Mouse (Mus musculus): ENCODE results near the gene Copg2. TPM values are rescaled to one million over a fixed set of nuclear protein-coding genes. Genes with fewer than 3 reads are reported as not detected.

Copg2 gene
- polyA plus RNA-seq, 1 experiment from 2014 or later = 19.6 TPM

GRCm38 (mm10) chr6:30732571-30733130, 163.9 kb downstream of the Copg2 start:
- H3K9me3 ChIP-seq (replicated peaks) = peaks cover 16% of the 10 kb centered on the region
- H3K36me3 ChIP-seq = no peaks in the 10 kb centered on the region
- no peaks in the 10 kb centered on the region for H3K27me3 ChIP-seq
- H3K9ac ChIP-seq = no peak overlapping the region
- no peak overlapping the region for H3K4me2 ChIP-seq
- no peak overlapping the region for H3K27ac ChIP-seq
- peaks cover 4% of the 10 kb centered on the region; the same call in 1 of the 2 replicates for H3K4me1 ChIP-seq (replicated peaks)
- no peak for ATAC-seq (replicated peaks; ENCODE audit: insufficient number of reproducible peaks, insufficient read depth, low FRiP score, low read depth)
- 60% methylated on average over 18 of the region's 18 CpGs for WGBS
- H3K4me3 ChIP-seq = no peak overlapping the region

GRCm38 (mm10) chr6:30730301-30730971, 166.2 kb downstream of the Copg2 start:
- no peaks in the 10 kb centered on the region for H3K4me1 ChIP-seq (replicated peaks)
- H3K9ac ChIP-seq = no peak overlapping the region
- no peak overlapping the region for H3K4me2 ChIP-seq
- no peak; the same call in 1 of the 2 replicates for ATAC-seq (replicated peaks; ENCODE audit: insufficient number of reproducible peaks, insufficient read depth, low FRiP score, low read depth)
- no peaks in the 10 kb centered on the region for H3K36me3 ChIP-seq
- WGBS = 50% methylated on average over 12 of the region's 12 CpGs
- H3K9me3 ChIP-seq (replicated peaks) = no peaks in the 10 kb centered on the region
- no peak overlapping the region for H3K4me3 ChIP-seq
- no peaks in the 10 kb centered on the region for H3K27me3 ChIP-seq
- peak overlapping the region; percentile 45 for H3K27ac ChIP-seq

GRCm38 (mm10) chr6:30723331-30723730, 173.3 kb downstream of the Copg2 start, which contains the start of gene Mest:
Mest (plus strand) TSS chr6:30723547.
- no peaks in the 10 kb centered on the region for H3K9me3 ChIP-seq (replicated peaks)
- no peak within 1 kb of the TSS for H3K4me2 ChIP-seq
- H3K9ac ChIP-seq = no peak within 1 kb of the TSS
- no peak within 1 kb of the TSS for H3K4me3 ChIP-seq
- WGBS = 49% methylated on average over 7 of the region's 7 CpGs
- no peak within 1 kb of the TSS for H3K27ac ChIP-seq
- H3K27me3 ChIP-seq = no peaks in the 10 kb centered on the region
- no peaks in the 10 kb centered on the region for H3K36me3 ChIP-seq
- no peak for ATAC-seq (replicated peaks; ENCODE audit: insufficient number of reproducible peaks, insufficient read depth, low FRiP score, low read depth)
- H3K4me1 ChIP-seq (replicated peaks) = peaks cover 10% of the 10 kb centered on the region

- no peaks in the 10 kb centered on the region for H3K36me3 ChIP-seq
- WGBS = 78% methylated on average over 4 of the region's 4 CpGs
- no peak overlapping the region for H3K9ac ChIP-seq
- no peak for ATAC-seq (replicated peaks; ENCODE audit: insufficient number of reproducible peaks, insufficient read depth, low FRiP score, low read depth)
- H3K4me1 ChIP-seq (replicated peaks) = peaks cover 10% of the 10 kb centered on the region
- no peak overlapping the region for H3K4me3 ChIP-seq
- H3K4me2 ChIP-seq = no peak overlapping the region
- no peaks in the 10 kb centered on the region for H3K27me3 ChIP-seq
- H3K27ac ChIP-seq = no peak overlapping the region
- H3K9me3 ChIP-seq (replicated peaks) = no peaks in the 10 kb centered on the region
Measured at GRCm38 (mm10) chr6:30722385-30723164, 174.0 kb downstream of the Copg2 start.

- Histone ChIP-seq H3K36me3 (no peaks in the 10 kb centered on the region), H3K27me3 (no peaks in the 10 kb centered on the region), H3K4me3 (no peak overlapping the region), H3K9me3 (replicated peaks) (no peaks in the 10 kb centered on the region), H3K4me2 (no peak overlapping the region), H3K9ac (no peak overlapping the region), H3K27ac (peak overlapping the region; percentile 11; the same call in 1 of the 2 replicates), H3K4me1 (replicated peaks) (peaks cover 5% of the 10 kb centered on the region)
- no peak for ATAC-seq (replicated peaks; ENCODE audit: insufficient number of reproducible peaks, insufficient read depth, low FRiP score, low read depth)
- WGBS = 61% methylated on average over 7 of the region's 7 CpGs
Measured at GRCm38 (mm10) chr6:30716796-30717195, 179.8 kb downstream of the Copg2 start.

- H3K4me1 ChIP-seq (replicated peaks) = peaks cover 3% of the 10 kb centered on the region
- H3K36me3 ChIP-seq = no peaks in the 10 kb centered on the region
- H3K27ac ChIP-seq = no peak overlapping the region
- H3K27me3 ChIP-seq = no peaks in the 10 kb centered on the region
- no peaks in the 10 kb centered on the region for H3K9me3 ChIP-seq (replicated peaks)
- H3K4me2 ChIP-seq = no peak overlapping the region
- 80% methylated on average over 5 of the region's 5 CpGs for WGBS
- no peak overlapping the region for H3K9ac ChIP-seq
- no peak overlapping the region for H3K4me3 ChIP-seq
- no peak for ATAC-seq (replicated peaks; ENCODE audit: insufficient number of reproducible peaks, insufficient read depth, low FRiP score, low read depth)
Measured at GRCm38 (mm10) chr6:30714891-30715471, 181.6 kb downstream of the Copg2 start.

- Histone ChIP-seq H3K9me3 (replicated peaks) (no peaks in the 10 kb centered on the region), H3K4me2 (no peak overlapping the region), H3K4me3 (no peak overlapping the region), H3K36me3 (no peaks in the 10 kb centered on the region), H3K9ac (no peak overlapping the region), H3K27me3 (no peaks in the 10 kb centered on the region), H3K4me1 (replicated peaks) (peaks cover 3% of the 10 kb centered on the region), H3K27ac (0 out of 2 replicates have a peak overlapping the region, but pooled peaks have one; percentile 35)
- no peak for ATAC-seq (replicated peaks; ENCODE audit: insufficient number of reproducible peaks, insufficient read depth, low FRiP score, low read depth)
- 80% methylated on average over 11 of the region's 11 CpGs for WGBS
Measured at GRCm38 (mm10) chr6:30713896-30714295, 182.7 kb downstream of the Copg2 start.

- 67% methylated on average over 6 of the region's 6 CpGs for WGBS
- no peak for ATAC-seq (replicated peaks; ENCODE audit: insufficient number of reproducible peaks, insufficient read depth, low FRiP score, low read depth)
Measured at GRCm38 (mm10) chr6:30713455-30713854, 183.1 kb downstream of the Copg2 start.

GRCm38 (mm10) chr6:30712484-30712883, 184.1 kb downstream of the Copg2 start:
- Histone ChIP-seq H3K27me3 (no peaks in the 10 kb centered on the region), H3K4me1 (replicated peaks) (peaks cover 3% of the 10 kb centered on the region), H3K4me3 (no peak overlapping the region), H3K9ac (no peak overlapping the region), H3K4me2 (no peak overlapping the region), H3K36me3 (no peaks in the 10 kb centered on the region), H3K27ac (peak overlapping the region; percentile 36), H3K9me3 (replicated peaks) (no peaks in the 10 kb centered on the region)
- ATAC-seq (replicated peaks; ENCODE audit: insufficient number of reproducible peaks, insufficient read depth, low FRiP score, low read depth) = peak; percentile 64
- WGBS = 53% methylated on average over 7 of the region's 7 CpGs

More at GRCm38 (mm10) chr6:30713455-30713854, 183.1 kb downstream of the Copg2 start:
- Histone ChIP-seq H3K4me3 (no peak overlapping the region), H3K4me1 (replicated peaks) (peaks cover 3% of the 10 kb centered on the region), H3K27me3 (no peaks in the 10 kb centered on the region), H3K9me3 (replicated peaks) (no peaks in the 10 kb centered on the region), H3K36me3 (no peaks in the 10 kb centered on the region), H3K27ac (0 out of 2 replicates have a peak overlapping the region, but pooled peaks have one; percentile 35), H3K9ac (no peak overlapping the region), H3K4me2 (no peak overlapping the region)

- no peak overlapping the region for H3K4me2 ChIP-seq
- H3K27ac ChIP-seq = no peak overlapping the region
- WGBS = 43% methylated on average over 10 of the region's 10 CpGs
Measured at GRCm38 (mm10) chr6:30711365-30711763, 185.2 kb downstream of the Copg2 start.

More at GRCm38 (mm10) chr6:30711365-30711763, 185.2 kb downstream of the Copg2 start:
- no peak overlapping the region for H3K9ac ChIP-seq
- H3K27me3 ChIP-seq = no peaks in the 10 kb centered on the region
- H3K36me3 ChIP-seq = no peaks in the 10 kb centered on the region
- H3K4me1 ChIP-seq (replicated peaks) = peaks cover 3% of the 10 kb centered on the region
- no peak for ATAC-seq (replicated peaks; ENCODE audit: insufficient number of reproducible peaks, insufficient read depth, low FRiP score, low read depth)
- no peaks in the 10 kb centered on the region for H3K9me3 ChIP-seq (replicated peaks)
- H3K4me3 ChIP-seq = no peak overlapping the region
